Mouse (Mus musculus) colon, adult 2 months (tissue): ENCODE results near the gene Atp6v1a. TPM values are rescaled to one million over a fixed set of nuclear protein-coding genes. Genes with fewer than 3 reads are reported as not detected.

Experiments used
- polyA plus RNA-seq: library from polyadenylated mRNA; depleted of rRNA; stranded (reverse); fragments of >200 nt; gene quantifications from 2 replicates; pipeline ENCODE4 v1.2.3, GENCODE M21; 2012; rRNA removed

Atp6v1a gene
- 11.2 and 11.3 TPM in 2 replicates for polyA plus RNA-seq

GRCm38 (mm10) chr16:44139536-44140185 is at the start of gene Atp6v1a, which contains the start of gene Naa50:
TSS of gene Atp6v1a (minus strand) at chr16:44139705.
TSS of gene Naa50 (plus strand) at chr16:44139830.

GRCm38 (mm10) chr16:44173155-44173941 is 33.8 kb upstream of the Atp6v1a start, which contains the start of gene Usf3:
TSS of gene Usf3 (plus strand) at chr16:44173246.

GRCm38 (mm10) chr16:44063025-44063894 is 76.2 kb downstream of the Atp6v1a start, which contains the start of gene Gramd1c:
TSS of gene Gramd1c (minus strand) at chr16:44063345.

Other genes with a start within 250 kb of the Atp6v1a start
- gene Ccdc191, start 249.9 kb downstream of the Atp6v1a start, polyA plus RNA-seq = 3.9 and 8.1 TPM in 2 replicates
- gene Qtrt2, start 212.9 kb downstream of the Atp6v1a start, polyA plus RNA-seq = 8.1 and 9.6 TPM in 2 replicates
- 4.0 and 4.1 TPM in 2 replicates for gene Zdhhc23, start 159.9 kb downstream of the Atp6v1a start, polyA plus RNA-seq
- gene Gramd1c, start 76.4 kb downstream of the Atp6v1a start, polyA plus RNA-seq = 0.27 and 0.62 TPM in 2 replicates
- 15.8 and 17.5 TPM in 2 replicates for gene Naa50, start 125 bp upstream of the Atp6v1a start, polyA plus RNA-seq
- gene Usf3, start 33.5 kb upstream of the Atp6v1a start, polyA plus RNA-seq = 13.5 and 16.1 TPM in 2 replicates
- 23.0 and 23.8 TPM in 2 replicates for gene Sidt1, start 193.5 kb upstream of the Atp6v1a start, polyA plus RNA-seq
- 6.9 and 7.0 TPM in 2 replicates for gene Spice1, start 207.4 kb upstream of the Atp6v1a start, polyA plus RNA-seq